Mouse (Mus musculus) small intestine, adult 2 months (tissue): ENCODE results near the gene Runx1.

ENCODE experiments used
- CTCF ChIP-seq: fragments of 200-500 bp; IDR thresholded peaks from 2 replicates; pipeline ENCODE4 v1.5.1; 2012; ENCODE audit warnings: low read depth, mild to moderate bottlenecking, control low read depth, inconsistent platforms, low read length, moderate library complexity, mixed read lengths; ENCODE audit not compliant: insufficient replicate concordance, insufficient read length; ENCODE audit errors: extremely low read depth
- POLR2A ChIP-seq: fragments of 200-500 bp; IDR thresholded peaks from 2 replicates; pipeline ENCODE4 v1.6.1; 2012; ENCODE audit warnings: low read depth, mild to moderate bottlenecking, control low read depth, inconsistent platforms, low read length, moderate library complexity

- TF ChIP-seq CTCF (no peak), POLR2A (no peak)
Measured at GRCm38 (mm10) chr16:92601270-92601826, 224.6 kb downstream of the Runx1 start.
